Mouse (Mus musculus) liver, postnatal 0 days (tissue): ENCODE results near the gene Klhl26. TPM values are rescaled to one million over a fixed set of nuclear protein-coding genes. Genes with fewer than 3 reads are reported as not detected.

Experiments
- ATAC-seq: fragments of 200-750 bp; cut with Nextera tagmentation; 2 replicates; pipeline ENCODE4 v1.8.0; 2017; ENCODE audit warnings: mild to moderate bottlenecking, moderate library complexity
- DNase-seq: peaks from one replicate; pipeline ENCODE4 v3.0.0-alpha.2; 2016
- H3K27ac ChIP-seq: fragments of 300-500 bp; sonication (generic); 2 replicates; pipeline ENCODE4 v1.5.1; 2014; ENCODE audit warnings: antibody characterized with exemption, moderate library complexity, mild to moderate bottlenecking, low read depth
- H3K27me3 ChIP-seq: fragments of 300-500 bp; sonication (generic); 2 replicates; pipeline ENCODE4 v1.6.1; 2014; ENCODE audit warnings: low read length, control low read depth, mixed read lengths; ENCODE audit not compliant: insufficient read depth
- H3K36me3 ChIP-seq: fragments of 300-500 bp; sonication (generic); replicated peaks from 2 replicates; pipeline ENCODE4 v1.6.1; 2014; ENCODE audit warnings: mild to moderate bottlenecking, control low read depth, low read length, moderate library complexity, mixed read lengths; ENCODE audit not compliant: insufficient read depth
- H3K4me1 ChIP-seq: fragments of 300-500 bp; sonication (generic); 2 replicates; pipeline ENCODE4 v1.6.1; 2014; ENCODE audit warnings: antibody characterized with exemption, mild to moderate bottlenecking, control low read depth; ENCODE audit not compliant: insufficient read depth
- H3K4me2 ChIP-seq: fragments of 300-500 bp; sonication (generic); 2 replicates; pipeline ENCODE4 v1.6.1; 2014; ENCODE audit warnings: low read depth, mild to moderate bottlenecking, low read length, moderate library complexity, mixed read lengths
- H3K4me3 ChIP-seq: fragments of 300-500 bp; sonication (generic); 2 replicates; pipeline ENCODE4 v1.5.1; 2014; ENCODE audit warnings: low read depth, low read length
- H3K9ac ChIP-seq: fragments of 300-500 bp; sonication (generic); replicated peaks from 2 replicates; pipeline ENCODE4 v1.6.1; 2014; ENCODE audit warnings: mild to moderate bottlenecking, moderate library complexity
- H3K9me3 ChIP-seq: fragments of 300-500 bp; sonication (generic); 2 replicates; pipeline ENCODE4 v1.6.1; 2016; ENCODE audit warnings: mild to moderate bottlenecking, control low read depth, low read length, mixed read lengths
- CTCF ChIP-seq: sonication (generic); IDR thresholded peaks from 2 replicates; pipeline ENCODE4 v1.5.1; 2016; ENCODE audit warnings: antibody characterized with exemption, low read depth
- EP300 ChIP-seq: IDR thresholded peaks from 2 replicates; pipeline ENCODE4 v1.6.1; 2016; ENCODE audit warnings: antibody characterized with exemption, low read depth, mild to moderate bottlenecking
- WGBS: fragments of 180-500 bp; shearing (Covaris S2); extraction: QIAGEN DNeasy Blood & Tissue Kit; methylation state at CpG from one replicate; pipeline ENCODE4 v1.1.7; 2014; ENCODE audit not compliant: insufficient replicate concordance; 5-methylcytosine and 5-hydroxymethylcytosine counted together
- polyA plus RNA-seq: library from polyadenylated mRNA; unstranded; fragments of >200 nt; fragmentation: Nextera tagmentation; extraction: Ambion mirVana; gene quantifications from 2 replicates; pipeline ENCODE4 v1.2.1, GENCODE M21; 2015

Gene Klhl26
- polyA plus RNA-seq, 1 experiment from 2014 or later, result 5.4 TPM

DNA sequence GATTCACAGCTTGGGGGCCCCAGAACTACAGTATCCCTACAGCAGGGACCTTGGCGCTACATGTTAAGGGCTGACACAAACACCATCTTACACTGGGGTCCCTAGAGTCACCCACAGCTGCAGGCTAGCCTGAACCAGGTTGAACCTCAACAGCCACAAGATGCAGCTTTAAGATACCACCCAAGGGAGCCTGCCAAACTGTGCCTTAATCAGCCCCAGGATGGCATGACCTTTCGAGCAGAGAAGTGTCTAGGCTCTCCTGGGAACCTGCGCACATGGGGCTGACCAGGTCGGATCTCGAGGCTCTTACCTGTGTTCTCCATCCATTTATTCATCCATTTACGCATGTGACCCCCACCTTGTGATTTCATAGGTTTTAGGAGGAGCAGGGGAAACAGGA, 18.9 kb downstream of the Klhl26 start:
- no peaks in the 10 kb centered on the region for H3K4me1 ChIP-seq
- no peak overlapping the region for H3K4me2 ChIP-seq
- no peak overlapping the region for H3K9ac ChIP-seq
- no peak overlapping the region for H3K4me3 ChIP-seq
- H3K27ac ChIP-seq, result no peak overlapping the region
- no peaks in the 10 kb centered on the region for H3K27me3 ChIP-seq
- H3K9me3 ChIP-seq, result no peaks in the 10 kb centered on the region
- TF ChIP-seq CTCF (no peak), EP300 (no peak)
- DNase-seq, result no peak
- ATAC-seq, result no peak
- WGBS, result 82% methylated on average over 6 of the region's 6 CpGs
- no peaks in the 10 kb centered on the region for H3K36me3 ChIP-seq

DNA sequence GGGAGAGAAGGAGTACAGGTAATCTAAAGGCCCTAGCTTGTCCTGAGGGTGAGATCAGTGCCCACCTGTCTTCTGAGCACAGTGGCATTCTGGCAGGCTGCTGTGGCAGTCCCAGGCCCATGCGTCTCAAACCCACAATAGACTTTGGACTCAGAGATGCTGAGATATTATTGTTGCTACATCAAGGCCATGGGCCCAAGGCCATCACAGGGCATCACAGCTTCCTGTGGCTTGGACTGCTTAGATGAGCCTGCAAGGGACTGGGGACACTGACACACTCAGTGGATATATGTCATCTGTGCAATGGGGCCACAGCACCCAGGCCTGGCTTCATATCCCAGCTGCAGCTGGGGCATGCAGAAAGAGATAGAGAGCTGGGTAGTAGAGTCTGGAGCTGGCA, 19.8 kb downstream of the Klhl26 start:
- no peaks in the 10 kb centered on the region for H3K27me3 ChIP-seq
- no peak for DNase-seq
- no peaks in the 10 kb centered on the region for H3K36me3 ChIP-seq
- H3K4me1 ChIP-seq, result no peaks in the 10 kb centered on the region
- 77% methylated on average over 1 of the region's 1 CpGs for WGBS
- no peak overlapping the region for H3K4me3 ChIP-seq
- no peak for ATAC-seq
- no peak overlapping the region for H3K4me2 ChIP-seq
- H3K27ac ChIP-seq, result no peak overlapping the region
- no peak overlapping the region for H3K9ac ChIP-seq
- no peak for TF ChIP-seq CTCF
- no peak for TF ChIP-seq EP300
- H3K9me3 ChIP-seq, result no peaks in the 10 kb centered on the region

DNA sequence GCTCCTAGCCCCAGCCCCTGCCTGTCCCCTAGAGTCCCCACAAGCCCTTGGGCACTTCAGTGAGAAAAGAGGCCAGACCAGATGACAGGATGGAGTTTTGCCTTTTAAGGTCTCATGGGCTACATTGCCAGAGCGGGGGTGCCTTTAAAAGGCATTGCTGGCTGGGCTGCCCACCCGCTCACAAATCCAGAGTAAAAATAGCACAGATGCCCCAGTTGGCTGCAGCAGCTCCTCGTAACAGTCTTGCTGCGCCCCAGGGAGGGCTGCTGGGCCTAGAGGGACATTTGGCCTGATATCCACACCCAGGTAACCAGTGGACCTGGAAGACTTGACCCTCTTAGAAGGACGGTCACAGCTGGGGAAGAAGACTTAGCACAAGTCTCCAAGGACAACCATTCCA, 22.9 kb downstream of the Klhl26 start:
- no peak overlapping the region for H3K9ac ChIP-seq
- WGBS, result 85% methylated on average over 5 of the region's 5 CpGs
- no peaks in the 10 kb centered on the region for H3K27me3 ChIP-seq
- TF ChIP-seq CTCF (no peak), EP300 (no peak)
- no peaks in the 10 kb centered on the region for H3K4me1 ChIP-seq
- ATAC-seq (no peak), DNase-seq (no peak)
- no peak overlapping the region for H3K4me2 ChIP-seq
- no peak overlapping the region for H3K27ac ChIP-seq
- no peaks in the 10 kb centered on the region for H3K9me3 ChIP-seq
- H3K4me3 ChIP-seq, result no peak overlapping the region
- no peaks in the 10 kb centered on the region; the same call in 1 of the 2 replicates for H3K36me3 ChIP-seq

DNA sequence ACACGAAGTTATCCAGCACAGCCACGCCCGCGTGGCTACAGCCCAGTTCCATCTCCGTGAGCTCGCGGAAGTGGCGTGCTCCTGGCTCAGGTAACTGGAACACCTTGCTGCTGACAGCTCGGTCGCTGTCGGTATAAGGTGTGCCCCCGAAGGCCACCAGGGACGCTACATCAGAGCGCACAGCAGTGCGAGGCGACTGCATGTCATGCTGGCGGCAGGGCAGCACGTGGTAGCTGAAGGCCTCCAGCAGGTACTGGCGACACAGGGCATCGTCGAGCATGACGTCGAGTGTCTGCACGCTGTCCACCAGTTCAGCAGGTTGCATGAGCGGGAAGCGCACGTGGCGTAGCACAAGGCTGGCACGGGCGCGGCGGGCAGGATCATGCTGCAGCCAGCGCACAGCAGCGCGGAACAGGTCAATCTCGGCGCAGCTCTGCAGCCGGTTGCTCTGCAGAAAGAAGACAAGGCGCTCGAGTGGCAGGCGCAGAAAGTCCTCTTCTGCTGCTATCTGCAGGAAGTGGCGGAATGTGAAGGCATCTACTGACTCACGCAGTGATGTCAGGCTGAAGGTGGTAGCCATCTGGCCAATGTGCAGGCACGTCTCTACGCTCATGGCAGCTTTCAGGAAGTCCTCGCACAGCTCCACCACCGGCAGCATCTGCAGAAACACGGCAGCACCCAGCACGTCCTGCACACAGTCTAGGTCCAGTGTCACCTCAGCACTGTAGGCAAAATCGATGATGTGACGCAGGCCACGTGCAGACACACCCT, 24.4 kb downstream of the Klhl26 start:
- H3K4me2 ChIP-seq, result no peak overlapping the region
- TF ChIP-seq EP300, result no peak
- no peak for TF ChIP-seq CTCF
- H3K9ac ChIP-seq, result no peak overlapping the region
- WGBS, result 77% methylated on average over 51 of the region's 52 CpGs
- ATAC-seq (no peak), DNase-seq (no peak)
- no peaks in the 10 kb centered on the region for H3K4me1 ChIP-seq
- H3K36me3 ChIP-seq, result no peaks in the 10 kb centered on the region; the same call in 1 of the 2 replicates
- no peak overlapping the region for H3K4me3 ChIP-seq
- no peak overlapping the region for H3K27ac ChIP-seq
- H3K27me3 ChIP-seq, result no peaks in the 10 kb centered on the region
- H3K9me3 ChIP-seq, result no peaks in the 10 kb centered on the region

DNA sequence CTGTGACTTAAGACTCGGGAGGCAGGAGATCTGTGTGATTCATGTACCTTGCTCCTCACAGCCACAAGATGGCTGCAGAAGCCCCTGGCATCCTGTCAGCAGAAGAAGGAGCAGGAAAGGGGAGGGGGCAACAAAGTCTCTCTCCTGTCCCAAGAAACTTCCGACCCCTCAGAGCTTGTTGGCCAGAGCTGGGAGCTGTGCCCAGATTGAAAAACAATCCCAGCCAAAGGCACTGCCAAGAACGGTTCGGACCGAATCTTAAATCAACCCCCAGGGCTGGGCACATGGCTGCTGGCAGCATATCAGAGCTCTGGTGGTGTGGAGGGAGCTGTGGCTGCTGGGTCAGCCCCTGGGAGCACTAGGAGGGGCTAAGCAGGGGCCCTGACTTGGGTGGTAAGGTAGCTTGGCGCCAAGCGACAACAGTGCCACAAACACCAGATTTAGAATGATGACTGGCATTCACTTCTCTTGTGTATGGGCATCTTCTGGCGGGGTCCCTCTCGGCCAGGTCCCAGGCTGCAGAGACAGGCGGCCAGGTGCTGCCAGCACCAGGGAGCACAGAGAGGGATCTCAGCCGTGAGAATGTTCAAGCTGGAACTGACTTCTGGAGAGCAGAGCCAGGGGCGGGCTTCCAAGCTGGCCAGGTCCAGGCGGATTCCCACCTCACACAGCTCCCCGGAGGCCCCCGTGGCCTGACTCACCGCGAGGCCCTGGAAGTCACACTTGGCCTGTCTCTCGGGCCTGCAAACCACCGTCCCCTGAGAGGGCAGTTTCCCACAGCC, 28.9 kb downstream of the Klhl26 start:
- H3K27ac ChIP-seq, result no peak overlapping the region
- H3K4me3 ChIP-seq, result no peak overlapping the region
- ATAC-seq (no peak), DNase-seq (no peak)
- peaks cover 3% of the 10 kb centered on the region for H3K4me1 ChIP-seq
- H3K4me2 ChIP-seq, result no peak overlapping the region
- no peak for TF ChIP-seq EP300
- TF ChIP-seq CTCF, result no peak
- 70% methylated on average over 19 of the region's 19 CpGs for WGBS
- H3K9ac ChIP-seq, result no peak overlapping the region
- H3K27me3 ChIP-seq, result no peaks in the 10 kb centered on the region
- no peaks in the 10 kb centered on the region for H3K9me3 ChIP-seq
- no peaks in the 10 kb centered on the region; the same call in 1 of the 2 replicates for H3K36me3 ChIP-seq

DNA sequence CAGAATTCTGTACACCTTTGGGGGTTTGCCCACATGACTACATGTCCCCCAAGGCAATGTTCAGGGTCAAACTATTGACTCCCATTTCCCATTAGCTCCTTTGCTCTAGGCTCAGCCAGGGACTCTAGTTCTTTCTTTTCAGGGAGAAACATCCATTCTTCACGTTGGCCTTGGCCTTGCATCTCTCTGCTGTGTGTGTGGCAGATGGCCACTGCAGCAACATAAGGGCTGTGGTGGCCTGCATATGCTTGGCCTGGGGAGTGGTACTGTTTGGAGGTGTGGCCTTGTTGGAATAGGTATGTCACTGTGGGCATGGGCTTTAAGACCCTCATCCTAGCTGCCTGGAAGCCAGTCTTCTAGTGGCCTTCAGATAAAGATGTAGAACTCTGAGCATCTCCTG, 30.8 kb downstream of the Klhl26 start:
- WGBS, result 68% methylated on average over 1 of the region's 1 CpGs
- H3K4me1 ChIP-seq, result peaks cover 3% of the 10 kb centered on the region
- H3K4me3 ChIP-seq, result no peak overlapping the region
- H3K36me3 ChIP-seq, result no peaks in the 10 kb centered on the region
- H3K27me3 ChIP-seq, result no peaks in the 10 kb centered on the region
- no peaks in the 10 kb centered on the region for H3K9me3 ChIP-seq
- no peak overlapping the region for H3K4me2 ChIP-seq
- no peak for DNase-seq
- no peak overlapping the region for H3K27ac ChIP-seq
- TF ChIP-seq CTCF, result no peak
- TF ChIP-seq EP300, result no peak
- no peak overlapping the region for H3K9ac ChIP-seq
- no peak for ATAC-seq
